Mouse (Mus musculus): ENCODE measurements at regions not wholly inside any gene's neighbourhood (a gene's known extent, or its start where the extent isn't known, plus 50 kb on each side); places are given as distances from the start of the nearest gene placed in this dataset.
"Not testable (repeated sequence)": the region's sequence is repeated elsewhere in the genome, so short reads cannot be mapped to it uniquely, and the experiment has no call there.

DNA sequence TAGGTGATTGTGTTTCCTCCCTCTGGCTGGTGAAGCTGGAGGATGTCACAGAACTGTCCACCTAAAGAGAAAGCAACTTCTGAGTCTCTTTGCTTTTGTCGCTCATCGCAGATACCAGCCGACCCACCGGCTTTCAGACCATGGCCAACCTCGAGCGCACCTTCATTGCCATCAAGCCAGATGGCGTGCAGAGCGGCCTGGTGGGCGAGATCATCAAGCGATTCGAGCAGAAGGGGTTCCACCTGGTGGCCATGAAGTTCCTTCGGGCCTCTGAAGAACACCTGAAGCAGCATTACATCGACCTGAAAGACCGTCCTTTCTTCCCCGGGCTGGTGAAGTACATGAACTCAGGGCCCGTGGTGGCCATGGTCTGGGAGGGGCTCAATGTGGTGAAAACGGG, 131.7 kb downstream of the Nuak1 start:
- ATAC-seq (ENCODE audit: low TSS enrichment) = not testable (repeated sequence)

DNA sequence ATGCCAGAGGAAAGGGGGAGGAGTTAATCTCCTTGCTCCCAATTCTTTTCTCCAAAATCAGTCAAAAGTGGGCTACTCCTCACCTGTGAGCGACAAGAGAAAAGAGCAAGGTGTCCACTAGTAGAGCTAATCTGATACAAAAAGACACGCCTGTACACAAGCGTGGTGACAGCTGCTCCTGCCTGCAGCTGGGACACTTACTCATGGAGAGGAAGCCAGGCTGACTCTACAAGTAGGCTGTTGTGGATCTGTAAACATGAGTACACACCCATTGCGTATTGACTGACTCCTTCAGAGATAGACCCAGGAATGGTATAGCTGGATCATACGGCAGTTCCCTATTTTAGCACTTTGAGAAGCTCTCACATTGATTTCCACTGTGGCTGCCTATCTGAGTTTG, 129.7 kb downstream of the Nuak1 start:
- no peak for ATAC-seq (ENCODE audit: low TSS enrichment)

DNA sequence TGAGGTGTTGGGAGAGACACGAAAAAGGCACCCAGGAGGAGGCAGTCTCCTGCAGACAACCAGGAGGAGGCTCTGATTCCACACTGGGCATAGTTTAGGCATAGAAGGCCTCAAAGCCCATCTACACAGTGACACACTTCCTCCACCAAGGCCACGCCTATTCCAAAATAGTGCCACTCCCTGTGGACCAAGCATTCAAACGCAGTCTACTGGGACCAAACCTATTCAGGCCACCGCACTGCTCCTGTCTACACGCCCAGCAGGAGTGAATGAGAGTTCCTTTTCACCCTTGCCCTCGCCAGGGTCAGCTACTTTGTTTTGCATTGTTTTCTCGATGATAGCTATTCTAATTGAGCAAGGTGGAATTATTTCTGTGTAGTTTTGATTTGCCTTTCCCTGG, 127.7 kb downstream of the Nuak1 start:
- no peak for ATAC-seq (ENCODE audit: low TSS enrichment)

DNA sequence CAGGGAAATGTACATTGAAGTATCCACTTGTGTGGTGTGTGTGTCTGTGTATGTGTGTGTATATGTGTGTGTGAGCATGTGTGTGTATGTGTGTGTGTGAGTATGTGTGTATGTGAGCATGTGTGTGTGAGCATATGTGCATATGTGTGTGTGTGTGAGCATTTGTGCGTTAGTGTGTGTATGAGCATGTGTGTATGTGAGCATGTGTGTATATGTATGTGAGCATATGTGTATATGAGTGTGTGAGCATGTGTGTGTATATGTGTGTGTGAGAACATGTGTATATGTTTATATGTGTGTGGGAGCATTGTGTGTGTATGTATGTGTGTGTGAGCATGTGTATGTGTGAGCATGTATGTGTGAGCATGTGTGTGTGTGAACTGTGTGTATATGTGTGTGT, 123.5 kb downstream of the Nuak1 start:
- ATAC-seq (ENCODE audit: low TSS enrichment) = no peak

DNA sequence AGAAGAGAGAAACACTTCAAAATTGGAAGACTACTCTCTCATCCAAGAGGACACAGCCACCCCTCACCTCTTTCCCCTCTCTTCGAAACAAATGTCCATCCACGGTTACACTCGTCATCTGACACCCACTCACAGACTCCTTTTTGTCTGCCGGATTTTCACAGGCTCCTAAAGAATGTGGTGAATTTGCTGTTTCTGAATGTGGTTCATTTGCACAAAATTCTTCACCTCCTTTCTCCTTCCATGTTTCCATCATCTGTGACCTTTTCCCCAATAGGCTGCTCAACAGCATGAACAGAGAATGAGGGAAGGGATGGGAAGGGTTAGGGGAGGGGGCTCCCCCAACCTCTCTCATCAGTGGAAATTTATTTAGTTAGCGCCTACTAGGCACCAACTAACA, 122.4 kb downstream of the Nuak1 start:
- peak; percentile 65; the same call in 1 of the 2 replicates for ATAC-seq (ENCODE audit: low TSS enrichment)

Data from frontal cortex, adult (tissue).